Mouse (Mus musculus): ENCODE results near the gene Hist4h4. TPM values are rescaled to one million over a fixed set of nuclear protein-coding genes. Genes with fewer than 3 reads are reported as not detected.
"Not testable (repeated sequence)": the region's sequence is repeated elsewhere in the genome, so short reads cannot be mapped to it uniquely, and the experiment has no call there.

Gene Hist4h4
- total RNA-seq, 1 experiment from 2014 or later, result 34.4 TPM

- ATAC-seq (replicated peaks; ENCODE audit: low read depth, poor library complexity, severe bottlenecking), result no peak
These were observed 13.3 kb upstream of the Hist4h4 start for GRCm38 (mm10) chr6:136817549-136817948.

GRCm38 (mm10) chr6:136816826-136817225, 12.6 kb upstream of the Hist4h4 start:
- ATAC-seq (replicated peaks; ENCODE audit: low read depth, poor library complexity, severe bottlenecking), result no peak

DNA sequence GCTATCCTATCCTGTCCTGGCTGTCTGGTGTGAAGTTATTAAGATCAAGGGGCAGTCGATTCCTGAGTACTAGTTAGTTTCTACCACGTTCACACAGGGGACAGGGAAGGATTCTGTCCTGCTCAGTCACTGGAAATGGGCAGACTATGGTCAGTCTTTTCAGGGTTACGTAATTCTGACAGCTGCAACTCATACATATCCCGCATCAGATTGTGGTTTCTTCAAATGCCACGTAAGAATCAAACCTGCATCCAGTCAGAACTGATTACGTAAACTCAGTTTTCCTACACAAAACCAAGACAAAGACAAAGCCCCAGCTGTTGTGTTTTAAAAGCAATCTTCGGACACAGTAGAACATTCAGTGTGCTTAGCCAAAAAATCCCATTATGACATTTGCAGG, 11.2 kb upstream of the Hist4h4 start:
- ATAC-seq (replicated peaks; ENCODE audit: low read depth, poor library complexity, severe bottlenecking), result 0 out of 2 replicates have a peak, but pooled peaks have one; percentile 24

- ATAC-seq (replicated peaks; ENCODE audit: low read depth, poor library complexity, severe bottlenecking), result no peak
These were observed 8.9 kb upstream of the Hist4h4 start for GRCm38 (mm10) chr6:136813117-136813516.

- no peak for ATAC-seq (replicated peaks; ENCODE audit: low read depth, poor library complexity, severe bottlenecking)
These were observed 7.0 kb upstream of the Hist4h4 start for GRCm38 (mm10) chr6:136811196-136811595.

- ATAC-seq (replicated peaks; ENCODE audit: low read depth, poor library complexity, severe bottlenecking), result no peak
These were observed 5.5 kb upstream of the Hist4h4 start for GRCm38 (mm10) chr6:136809673-136810072.

GRCm38 (mm10) chr6:136809077-136809476, 4.9 kb upstream of the Hist4h4 start:
- ATAC-seq (replicated peaks; ENCODE audit: low read depth, poor library complexity, severe bottlenecking), result peak; percentile 40

- 0 out of 2 replicates have a peak, but pooled peaks have one; percentile 4 for ATAC-seq (replicated peaks; ENCODE audit: low read depth, poor library complexity, severe bottlenecking)
These were observed 4.4 kb upstream of the Hist4h4 start for GRCm38 (mm10) chr6:136808631-136809046.

DNA sequence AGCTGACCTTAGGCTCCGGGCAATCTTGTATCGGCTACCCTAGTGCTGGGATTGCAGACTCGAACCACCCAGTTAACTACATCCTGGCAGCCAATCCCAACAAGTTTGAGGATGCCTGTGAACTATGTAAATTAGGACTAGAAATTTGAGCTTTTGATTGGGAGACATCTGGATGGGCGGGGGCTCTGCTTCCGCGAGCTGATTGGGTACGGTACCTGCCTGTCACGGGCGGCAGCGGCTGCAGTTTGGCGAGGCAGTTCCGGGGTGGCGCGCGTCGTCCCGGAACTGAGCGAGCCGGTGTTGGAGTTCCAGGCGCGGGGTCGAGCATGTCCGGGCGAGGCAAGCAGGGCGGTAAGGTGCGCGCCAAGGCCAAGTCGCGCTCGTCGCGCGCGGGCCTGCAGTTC, 3.8 kb upstream of the Hist4h4 start, which contains the start of gene H2afj:
TSS of gene H2afj (plus strand) at position 231 of the 404 bp plus-strand sequence.
- peak; percentile 57 for ATAC-seq (replicated peaks; ENCODE audit: low read depth, poor library complexity, severe bottlenecking)

DNA sequence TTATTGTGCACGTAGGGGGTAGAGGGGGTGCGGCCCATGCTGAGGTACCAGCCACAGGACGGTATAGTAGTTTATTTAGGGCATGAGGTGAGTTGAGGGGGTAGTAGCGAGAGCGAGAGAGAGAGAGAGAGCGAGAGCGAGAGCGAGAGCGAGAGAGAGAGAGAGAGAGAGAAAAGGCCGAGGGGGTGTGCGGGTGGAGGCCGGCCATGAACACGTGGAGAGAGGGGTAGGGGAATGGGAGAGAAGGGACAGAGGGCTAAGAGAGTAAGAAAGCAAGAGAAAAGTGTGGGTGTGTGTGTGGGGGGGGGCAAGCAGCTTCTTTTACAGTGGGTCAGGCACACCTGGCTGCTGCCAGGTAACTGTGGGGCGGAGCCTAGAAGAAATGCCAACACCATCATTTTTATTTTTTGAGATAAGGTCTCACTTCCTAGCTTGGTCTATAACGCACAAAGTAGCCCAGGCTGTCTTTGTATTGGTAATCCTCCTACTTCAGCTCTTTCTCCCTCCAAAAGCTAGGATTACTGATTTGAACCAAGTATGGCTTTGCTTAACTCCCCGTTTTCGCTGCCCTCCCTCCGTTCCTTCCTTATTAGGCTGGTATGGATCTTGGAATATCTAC, 3.3 kb upstream of the Hist4h4 start:
- ATAC-seq (replicated peaks; ENCODE audit: low read depth, poor library complexity, severe bottlenecking), result no peak

DNA sequence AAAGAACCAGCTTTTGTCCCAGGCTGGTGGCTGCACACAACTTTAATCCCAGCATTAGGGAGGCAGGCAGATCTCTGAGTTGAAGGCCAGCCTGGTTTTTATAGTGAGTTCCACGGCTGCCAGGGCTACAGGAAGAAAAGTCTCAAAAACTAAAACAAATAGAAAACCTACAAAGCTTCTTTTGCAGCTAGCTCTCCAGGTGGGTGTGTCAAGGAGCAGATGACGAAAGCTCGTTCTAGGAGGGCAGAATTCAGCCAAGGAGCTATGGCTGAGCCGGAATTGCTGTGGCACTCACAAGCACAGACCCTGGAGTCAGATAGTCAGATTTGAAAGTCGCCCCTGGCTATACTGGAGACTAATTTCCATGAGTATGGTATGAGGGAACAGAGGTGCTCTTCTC, 2.6 kb upstream of the Hist4h4 start:
- ATAC-seq (replicated peaks; ENCODE audit: low read depth, poor library complexity, severe bottlenecking), result no peak

GRCm38 (mm10) chr6:136805409-136805775, 1.2 kb upstream of the Hist4h4 start:
- ATAC-seq (replicated peaks; ENCODE audit: low read depth, poor library complexity, severe bottlenecking), result no peak

GRCm38 (mm10) chr6:136804705-136805408, 642 bp upstream of the Hist4h4 start:
- no peak for ATAC-seq (replicated peaks; ENCODE audit: low read depth, poor library complexity, severe bottlenecking)

- no peak for ATAC-seq (replicated peaks; ENCODE audit: low read depth, poor library complexity, severe bottlenecking)
These were observed 999 bp downstream of the Hist4h4 start for GRCm38 (mm10) chr6:136803093-136803738.

DNA sequence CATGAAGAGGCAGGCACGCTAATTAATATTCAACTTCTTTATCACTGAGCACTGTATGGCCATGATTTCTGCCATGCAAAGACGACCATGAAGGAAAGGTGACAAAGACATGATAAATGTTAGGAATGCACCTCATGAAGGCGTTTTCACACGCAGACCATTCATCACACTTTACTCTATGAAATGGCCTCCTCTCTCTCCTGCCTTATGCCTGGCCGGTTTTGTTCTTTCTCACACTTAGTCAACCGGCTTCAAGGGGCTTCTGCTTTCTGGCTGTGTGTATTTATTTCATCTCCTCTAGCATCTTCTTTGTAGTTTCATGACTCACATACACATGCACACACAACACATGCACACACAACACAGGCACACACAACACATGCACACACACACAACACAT, 2.9 kb downstream of the Hist4h4 start:
- no peak for ATAC-seq (replicated peaks; ENCODE audit: low read depth, poor library complexity, severe bottlenecking)

- ATAC-seq (replicated peaks; ENCODE audit: low read depth, poor library complexity, severe bottlenecking), result no peak
These were observed 3.5 kb downstream of the Hist4h4 start for GRCm38 (mm10) chr6:136800710-136801109.

DNA sequence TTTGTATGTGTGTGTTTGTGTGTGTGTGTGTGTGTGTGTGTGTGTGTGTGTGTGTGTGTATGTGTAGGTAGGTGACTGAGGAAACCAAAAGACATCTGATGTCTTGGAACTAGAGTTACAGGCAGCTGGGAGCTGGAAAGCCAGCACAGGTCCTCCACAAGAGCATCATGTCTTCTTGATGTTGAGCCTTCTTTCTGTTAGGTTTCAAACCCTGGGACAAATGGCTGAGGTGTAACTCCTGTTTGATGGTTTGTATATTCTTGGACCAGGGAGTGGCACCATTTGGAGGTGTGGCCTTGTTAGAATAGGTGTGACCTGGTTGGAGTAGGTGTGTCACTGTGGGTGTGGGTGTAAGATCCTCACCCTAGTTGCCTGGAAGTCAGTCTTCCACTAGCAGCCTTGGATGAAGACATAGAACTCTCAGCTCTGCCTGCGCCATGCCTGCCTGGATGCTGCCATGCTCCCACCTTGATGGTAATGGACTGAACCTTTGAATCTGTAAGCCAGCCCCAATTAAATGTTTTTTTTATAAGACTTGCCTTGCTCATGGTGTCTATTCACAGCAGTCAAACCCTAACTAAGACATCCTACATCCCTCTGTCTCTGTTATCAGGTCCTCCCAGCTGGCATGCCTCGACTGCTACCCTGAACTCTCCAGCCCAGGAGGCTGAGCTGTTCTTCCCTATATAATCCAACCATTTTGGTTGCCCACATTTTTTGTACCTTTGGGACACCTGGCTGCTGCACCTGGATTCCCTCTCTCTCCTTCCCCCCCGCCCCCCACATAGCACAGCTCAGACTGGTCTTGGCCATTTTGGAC, 6.1 kb downstream of the Hist4h4 start:
- ATAC-seq (replicated peaks; ENCODE audit: low read depth, poor library complexity, severe bottlenecking), result not testable (repeated sequence)

- no peak for ATAC-seq (replicated peaks; ENCODE audit: low read depth, poor library complexity, severe bottlenecking)
These were observed 8.4 kb downstream of the Hist4h4 start for GRCm38 (mm10) chr6:136795850-136796249.

DNA sequence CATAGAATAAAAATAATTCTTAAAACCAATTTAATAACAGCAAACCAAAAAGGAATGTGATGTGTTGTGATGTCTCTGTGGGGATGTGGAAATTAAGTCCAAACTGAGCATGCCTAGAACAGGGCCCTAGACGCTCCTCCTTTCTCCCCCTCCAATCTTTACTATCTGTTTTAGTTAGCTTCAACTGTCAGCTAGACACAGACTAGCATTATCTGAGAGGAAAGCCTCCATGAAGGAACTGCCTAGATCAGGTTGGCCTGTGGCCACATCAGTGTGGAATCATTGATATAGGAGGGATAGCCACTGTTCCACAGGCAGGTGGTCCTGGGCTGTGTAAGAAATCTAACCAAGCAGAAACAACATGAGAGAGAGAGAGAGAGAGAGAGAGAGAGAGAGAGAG, 9.1 kb downstream of the Hist4h4 start:
- ATAC-seq (replicated peaks; ENCODE audit: low read depth, poor library complexity, severe bottlenecking), result peak; percentile 41; the same call in 1 of the 2 replicates

DNA sequence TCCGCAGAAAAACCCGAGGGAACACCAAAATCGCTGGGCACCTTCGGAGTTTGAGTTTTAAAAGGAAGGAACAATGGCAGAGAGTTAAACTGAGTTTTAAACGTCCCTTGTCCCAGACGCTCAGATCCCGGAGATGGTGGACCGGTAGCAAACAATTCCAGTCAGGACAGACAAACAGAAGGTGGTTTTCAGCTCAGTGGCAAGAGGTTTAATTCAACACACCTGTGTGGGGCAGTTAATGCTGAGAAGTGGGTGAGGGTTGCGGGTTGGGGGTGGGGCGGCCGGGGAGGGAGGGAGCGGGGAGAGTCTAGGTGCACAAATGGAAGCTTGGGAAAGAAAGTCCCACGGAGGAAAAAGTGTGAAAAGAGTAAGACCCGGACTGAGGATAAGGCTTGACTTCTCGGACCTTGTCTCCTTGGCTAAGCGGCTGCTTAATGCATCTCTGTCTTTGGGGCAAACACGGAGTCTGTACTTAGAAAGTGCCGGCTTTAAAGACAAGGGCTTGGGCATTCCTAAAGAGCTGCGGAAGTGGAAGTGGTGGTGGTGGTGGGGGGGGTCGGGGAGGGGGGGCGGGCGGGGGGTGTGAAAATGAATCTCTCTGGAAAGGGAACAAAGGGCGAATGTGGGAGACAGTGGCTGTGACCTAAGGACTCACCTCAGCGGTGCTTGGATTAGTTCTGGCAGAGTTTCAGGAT, 10.2 kb downstream of the Hist4h4 start:
- ATAC-seq (replicated peaks; ENCODE audit: low read depth, poor library complexity, severe bottlenecking), result peak; percentile 24
